Mouse (Mus musculus) heart, adult 2 months (tissue): ENCODE data around the gene Crtc1. TPM values are rescaled to one million over a fixed set of nuclear protein-coding genes. Genes with fewer than 3 reads are reported as not detected.

Experiments
- DNase-seq, 2 experiments: peaks; one replicate each; pipeline ENCODE4 v3.0.0; 2021
- H3K27ac ChIP-seq: fragments of 200-600 bp; 2 replicates; pipeline ENCODE4 v1.8.1; 2022
- H3K27me3 ChIP-seq: fragments of 200-500 bp; 2 replicates; pipeline ENCODE4 v1.6.1; 2012; ENCODE audit warnings: mild to moderate bottlenecking, low read length, inconsistent platforms, mixed read lengths; ENCODE audit not compliant: control insufficient read depth, insufficient read depth
- H3K36me3 ChIP-seq: fragments of 200-500 bp; 2 replicates; pipeline ENCODE4 v1.6.1; 2012; ENCODE audit warnings: low read length, inconsistent platforms; ENCODE audit not compliant: control insufficient read depth, insufficient read depth
- H3K4me1 ChIP-seq: fragments of 200-500 bp; 2 replicates; pipeline ENCODE4 v1.6.1; 2011; ENCODE audit warnings: low read length; ENCODE audit not compliant: control insufficient read depth, insufficient read depth
- H3K4me3 ChIP-seq: fragments of 200-600 bp; 2 replicates; pipeline ENCODE4 v1.8.1; 2022
- H3K79me2 ChIP-seq: fragments of 200-500 bp; replicated peaks from 2 replicates; pipeline ENCODE4 v1.6.1; 2012; ENCODE audit warnings: mild to moderate bottlenecking, inconsistent platforms, low read length, moderate library complexity, mixed read lengths; ENCODE audit not compliant: control insufficient read depth, insufficient read depth
- H3K9ac ChIP-seq: fragments of 200-500 bp; 2 replicates; pipeline ENCODE4 v1.6.1; 2012; ENCODE audit warnings: low read depth, mild to moderate bottlenecking, control low read depth, inconsistent platforms, low read length, mixed read lengths
- CTCF ChIP-seq: fragments of 200-600 bp; IDR thresholded peaks from 2 replicates; pipeline ENCODE4 v1.8.1; 2022; ENCODE audit warnings: antibody characterized with exemption, mild to moderate bottlenecking, moderate library complexity
- EP300 ChIP-seq: fragments of 200-500 bp; IDR thresholded peaks from 2 replicates; pipeline ENCODE4 v1.6.1; 2011; ENCODE audit warnings: low read depth, low read length, control low read depth; ENCODE audit not compliant: insufficient read depth
- POLR2A ChIP-seq: fragments of 200-500 bp; IDR thresholded peaks from 2 replicates; pipeline ENCODE4 v1.6.1; 2011; ENCODE audit warnings: mild to moderate bottlenecking, low read depth, low read length, control low read depth; ENCODE audit not compliant: insufficient read depth
- WGBS: fragments of 180-500 bp; shearing (Covaris S2); methylation state at CpG from one replicate; pipeline ENCODE4 v1.1.7; 2018; 5-methylcytosine and 5-hydroxymethylcytosine counted together
- intact Hi-C: fragments of 180-260 bp; cut with DNase I; formaldehyde crosslinking; loops from one replicate; pipeline ENCODE4 v1.15.1; 2025
- polyA plus RNA-seq: library from polyadenylated mRNA; depleted of rRNA; stranded (reverse); fragments of >200 nt; gene quantifications from 2 replicates; pipeline ENCODE4 v1.2.3, GENCODE M21; 2012
- total RNA-seq, 2 experiments: library from RNA; stranded (reverse); gene quantifications; 2 replicates each; pipeline ENCODE4 v1.2.3; 2021

Crtc1 gene
- total and polyA plus RNA-seq, 3 experiments = 7.4 to 14.9 (median 8.1) TPM

DNA sequence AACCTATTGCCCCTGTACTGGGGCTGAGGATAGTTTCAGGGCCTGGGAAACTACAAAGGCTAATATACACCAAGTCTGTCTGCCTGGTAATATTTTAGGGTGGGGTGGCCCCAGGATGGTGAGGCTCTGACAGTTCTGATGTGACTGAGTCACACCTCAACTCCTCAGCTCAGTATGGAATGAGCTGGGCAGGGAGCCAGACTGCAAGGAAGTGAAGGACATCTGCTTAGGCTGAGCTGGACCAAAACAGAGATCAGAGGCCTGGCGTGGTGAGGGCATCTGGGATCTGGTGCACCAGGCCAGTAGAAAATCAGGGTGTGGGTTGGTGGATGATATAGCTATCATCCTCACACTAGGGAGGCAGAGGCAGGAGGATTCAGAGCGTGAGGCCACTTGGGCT lies 49.7 kb downstream of the Crtc1 start:
- WGBS = 72% methylated on average over 2 of the region's 2 CpGs
- DNase-seq = no peak

DNA sequence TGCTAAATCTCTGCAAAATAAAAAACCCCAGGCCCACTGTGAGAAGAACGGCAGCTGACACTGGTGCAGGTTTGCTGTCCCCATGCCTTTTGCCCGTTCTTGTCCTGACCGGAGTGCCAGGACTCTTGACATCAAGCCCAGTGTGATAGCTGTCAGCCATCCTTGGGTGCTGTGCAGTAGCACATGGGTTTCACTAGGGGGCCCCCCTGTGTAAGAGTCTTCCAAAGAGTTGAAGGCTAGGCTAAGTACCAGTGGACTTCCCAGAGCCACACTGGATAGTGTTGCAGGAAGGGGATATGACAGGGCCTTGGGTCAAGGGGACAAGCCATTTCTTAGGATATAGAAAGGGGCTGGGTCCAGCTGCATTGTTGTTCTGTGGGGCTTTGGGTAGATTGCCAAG lies 56.1 kb downstream of the Crtc1 start:
- DNase-seq = peak; percentile 75 to 78
- H3K4me1 ChIP-seq = no peaks in the 10 kb centered on the region
- no peaks in the 10 kb centered on the region for H3K79me2 ChIP-seq
- TF ChIP-seq EP300 = peak; percentile 83
- no peak; the same call in 1 of the 2 replicates for TF ChIP-seq CTCF
- H3K4me3 ChIP-seq = no peak overlapping the region
- no peak overlapping the region for H3K27ac ChIP-seq
- WGBS = 18% methylated on average over 3 of the region's 3 CpGs
- intact Hi-C loops = loop anchor here (1.0 to 10.0 kb wide), 3 partner anchors 54 to 202 kb away; partner anchors contain the start of gene Crtc1
- no peak overlapping the region for H3K9ac ChIP-seq
- H3K27me3 ChIP-seq = no peaks in the 10 kb centered on the region
- H3K36me3 ChIP-seq = no peaks in the 10 kb centered on the region

More for the DNA sequence above, 49.7 kb downstream of the Crtc1 start:
- no peak overlapping the region for H3K9ac ChIP-seq
- intact Hi-C loops = loop anchor here (10.0 kb wide), 1 partner anchor 195 kb away; no protein-coding TSS in a partner anchor
- no peaks in the 10 kb centered on the region for H3K4me1 ChIP-seq
- no peak overlapping the region for H3K27ac ChIP-seq
- H3K27me3 ChIP-seq = no peaks in the 10 kb centered on the region
- TF ChIP-seq POLR2A (no peak), CTCF (no peak), EP300 (no peak)
- H3K4me3 ChIP-seq = no peak overlapping the region
- no peaks in the 10 kb centered on the region for H3K36me3 ChIP-seq
- no peaks in the 10 kb centered on the region for H3K79me2 ChIP-seq

DNA sequence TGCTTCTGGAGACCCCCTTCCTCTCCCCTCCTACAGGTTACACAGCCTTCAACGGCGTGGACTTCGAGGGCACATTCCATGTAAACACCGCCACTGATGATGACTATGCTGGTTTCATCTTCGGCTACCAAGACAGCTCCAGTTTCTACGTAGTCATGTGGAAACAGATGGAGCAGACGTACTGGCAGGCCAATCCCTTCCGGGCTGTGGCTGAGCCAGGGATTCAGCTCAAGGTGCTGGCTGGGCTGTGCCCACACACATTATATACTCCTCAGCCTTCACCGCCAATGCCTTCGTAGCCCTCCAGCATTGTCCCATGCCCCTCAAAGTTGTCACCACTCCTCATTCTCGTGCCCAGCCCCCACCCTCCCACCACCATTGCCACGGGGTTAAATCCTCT lies 59.3 kb downstream of the Crtc1 start:
- Histone ChIP-seq H3K27me3 (peaks cover 9% of the 10 kb centered on the region; the same call in 1 of the 2 replicates), H3K79me2 (no peaks in the 10 kb centered on the region), H3K4me1 (no peaks in the 10 kb centered on the region), H3K27ac (no peak overlapping the region), H3K9ac (no peak overlapping the region), H3K4me3 (no peak overlapping the region), H3K36me3 (no peaks in the 10 kb centered on the region)
- DNase-seq = no peak
- 77% methylated on average over 12 of the region's 12 CpGs for WGBS
- no peak for TF ChIP-seq EP300
- TF ChIP-seq CTCF = no peak
- no peak for TF ChIP-seq POLR2A
- intact Hi-C loops = loop anchor here (5.0 to 10.0 kb wide), 2 partner anchors 57 to 205 kb away; partner anchors contain the start of gene Crtc1

DNA sequence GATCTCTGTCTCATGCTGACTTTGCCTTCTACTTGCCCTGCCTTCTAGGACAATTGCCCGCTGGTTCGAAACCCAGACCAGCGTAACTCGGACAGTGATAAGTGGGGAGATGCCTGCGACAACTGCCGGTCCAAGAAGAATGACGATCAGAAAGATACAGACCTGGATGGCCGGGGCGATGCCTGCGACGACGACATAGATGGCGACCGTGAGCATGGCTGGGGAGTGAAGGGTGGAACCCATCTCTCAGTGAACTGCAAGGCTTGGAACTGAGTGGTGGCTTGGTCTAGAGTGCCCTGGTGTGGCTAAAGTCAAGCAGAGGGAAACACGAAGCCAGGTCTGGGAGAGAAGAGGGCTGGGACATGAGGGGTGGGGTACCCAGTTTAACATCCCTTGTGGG lies 62.3 kb downstream of the Crtc1 start:
- 12% methylated on average over 15 of the region's 15 CpGs for WGBS
- no peak for DNase-seq
- TF ChIP-seq EP300 (no peak), CTCF (no peak), POLR2A (no peak)
- Histone ChIP-seq H3K4me1 (no peaks in the 10 kb centered on the region), H3K36me3 (no peaks in the 10 kb centered on the region), H3K27ac (no peak overlapping the region), H3K27me3 (peaks cover 20% of the 10 kb centered on the region), H3K79me2 (no peaks in the 10 kb centered on the region), H3K9ac (no peak overlapping the region), H3K4me3 (no peak overlapping the region)
- intact Hi-C loops = no loop called here

DNA sequence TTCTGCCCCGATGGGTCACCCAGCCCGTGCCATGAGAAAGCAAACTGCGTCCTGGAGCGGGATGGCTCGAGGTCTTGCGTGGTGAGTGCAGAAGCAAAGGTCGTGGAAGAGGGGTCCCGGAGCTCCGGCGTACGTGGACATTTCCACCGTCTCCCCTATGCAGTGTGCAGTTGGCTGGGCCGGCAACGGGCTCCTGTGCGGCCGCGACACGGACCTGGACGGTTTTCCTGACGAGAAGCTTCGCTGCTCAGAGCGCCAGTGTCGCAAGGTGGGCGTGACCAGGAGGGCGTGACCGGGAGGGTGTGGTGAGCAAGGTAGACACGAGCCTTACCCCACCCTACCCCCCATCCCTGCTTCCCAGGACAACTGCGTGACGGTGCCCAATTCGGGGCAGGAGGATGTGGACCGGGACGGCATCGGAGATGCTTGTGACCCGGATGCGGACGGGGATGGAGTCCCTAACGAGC lies 63.1 kb downstream of the Crtc1 start:
- intact Hi-C loops = no loop called here
- no peak for DNase-seq
- TF ChIP-seq EP300 (no peak), POLR2A (no peak), CTCF (no peak)
- H3K27me3 ChIP-seq = peaks cover 20% of the 10 kb centered on the region
- H3K4me1 ChIP-seq = no peaks in the 10 kb centered on the region
- no peak overlapping the region for H3K4me3 ChIP-seq
- H3K79me2 ChIP-seq = no peaks in the 10 kb centered on the region
- no peak overlapping the region for H3K27ac ChIP-seq
- no peaks in the 10 kb centered on the region for H3K36me3 ChIP-seq
- 11% methylated on average over 37 of the region's 37 CpGs for WGBS
- H3K9ac ChIP-seq = no peak overlapping the region

DNA sequence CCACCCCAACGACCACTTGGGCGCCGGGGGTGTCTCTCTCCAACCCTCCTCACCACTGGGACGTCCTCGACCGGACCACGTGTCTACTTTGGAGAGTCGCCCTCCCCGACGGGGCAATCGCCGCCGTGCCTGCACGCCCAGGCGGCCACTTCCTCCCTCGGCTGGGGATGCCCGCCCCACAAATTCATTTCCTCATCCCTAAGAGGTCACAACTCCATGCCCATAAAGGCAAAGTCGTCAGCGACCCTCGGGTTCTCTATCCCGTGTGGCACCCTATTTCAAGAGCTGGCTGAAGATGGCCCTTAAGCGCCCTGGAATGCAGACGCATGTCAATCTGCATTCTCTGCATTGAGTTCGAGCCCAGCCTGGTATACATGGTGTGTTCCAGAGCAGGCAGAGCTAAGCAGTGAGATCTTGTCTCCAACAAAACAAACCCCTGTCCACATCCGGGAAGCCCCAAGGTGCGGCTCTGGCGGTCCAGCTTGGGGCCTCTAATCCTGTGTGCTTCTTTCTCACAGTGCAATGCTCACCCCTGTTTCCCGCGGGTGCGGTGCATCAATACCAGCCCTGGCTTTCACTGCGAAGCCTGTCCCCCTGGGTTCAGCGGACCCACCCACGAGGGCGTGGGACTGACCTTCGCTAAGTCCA lies 64.0 kb downstream of the Crtc1 start:
- DNase-seq = peak in 1 of 2 experiments; percentile 43
- no peak overlapping the region for H3K27ac ChIP-seq
- TF ChIP-seq POLR2A = no peak
- TF ChIP-seq CTCF = no peak
- no peak for TF ChIP-seq EP300
- WGBS = 8% methylated on average over 35 of the region's 35 CpGs
- H3K27me3 ChIP-seq = peaks cover 20% of the 10 kb centered on the region
- no peaks in the 10 kb centered on the region for H3K79me2 ChIP-seq
- intact Hi-C loops = no loop called here
- H3K4me1 ChIP-seq = no peaks in the 10 kb centered on the region
- no peak overlapping the region for H3K4me3 ChIP-seq
- no peak overlapping the region for H3K9ac ChIP-seq
- no peaks in the 10 kb centered on the region for H3K36me3 ChIP-seq
